Mouse (Mus musculus) kidney, postnatal 4 days (tissue): ENCODE measurements around the gene Snd1.

Experiments used
- DNase-seq, 2 experiments: peaks; one replicate each; pipeline ENCODE4 v3.0.0; 2021; ENCODE audit warnings: mixed read lengths in 2 of 2

The Snd1 gene

GRCm38 (mm10) chr6:28656511-28656910 lies 181.6 kb downstream of the Snd1 start:
- no peak for DNase-seq

GRCm38 (mm10) chr6:28663004-28663403 lies 188.1 kb downstream of the Snd1 start:
- no peak for DNase-seq

GRCm38 (mm10) chr6:28663670-28664069 lies 188.7 kb downstream of the Snd1 start:
- DNase-seq = no peak

- DNase-seq = peak in 1 of 2 experiments; percentile 8
Measured at GRCm38 (mm10) chr6:28664716-28665115, 189.8 kb downstream of the Snd1 start.

- no peak for DNase-seq
Measured at GRCm38 (mm10) chr6:28667586-28667985, 192.6 kb downstream of the Snd1 start.

GRCm38 (mm10) chr6:28669251-28669650 lies 194.3 kb downstream of the Snd1 start:
- DNase-seq = no peak

- no peak for DNase-seq
Measured at GRCm38 (mm10) chr6:28672388-28672787, 197.4 kb downstream of the Snd1 start.

GRCm38 (mm10) chr6:28674686-28675085 lies 199.7 kb downstream of the Snd1 start:
- DNase-seq = no peak

GRCm38 (mm10) chr6:28678896-28679295 lies 204.0 kb downstream of the Snd1 start:
- no peak for DNase-seq

- DNase-seq = peak in 1 of 2 experiments; percentile 17
Measured at GRCm38 (mm10) chr6:28680537-28680936, 205.6 kb downstream of the Snd1 start.

GRCm38 (mm10) chr6:28681521-28682457 lies 206.8 kb downstream of the Snd1 start:
- no peak for DNase-seq

- DNase-seq = no peak
Measured at GRCm38 (mm10) chr6:28685052-28685451, 210.1 kb downstream of the Snd1 start.

- no peak for DNase-seq
Measured at GRCm38 (mm10) chr6:28685745-28686144, 210.8 kb downstream of the Snd1 start.

- DNase-seq = no peak
Measured at GRCm38 (mm10) chr6:28687776-28688175, 212.8 kb downstream of the Snd1 start.

GRCm38 (mm10) chr6:28692659-28693058 lies 217.7 kb downstream of the Snd1 start:
- DNase-seq = no peak

- DNase-seq = no peak
Measured at GRCm38 (mm10) chr6:28697214-28697613, 222.3 kb downstream of the Snd1 start.

- no peak for DNase-seq
Measured at GRCm38 (mm10) chr6:28704612-28705011, 229.7 kb downstream of the Snd1 start.

- no peak for DNase-seq
Measured at GRCm38 (mm10) chr6:28705384-28706107, 230.6 kb downstream of the Snd1 start.

GRCm38 (mm10) chr6:28706108-28706975 lies 231.4 kb downstream of the Snd1 start:
- no peak for DNase-seq

- no peak for DNase-seq
Measured at GRCm38 (mm10) chr6:28706976-28707592, 232.1 kb downstream of the Snd1 start.

GRCm38 (mm10) chr6:28710035-28710434 lies 235.1 kb downstream of the Snd1 start:
- no peak for DNase-seq

GRCm38 (mm10) chr6:28717203-28717844 lies 242.4 kb downstream of the Snd1 start:
- peak in 1 of 2 experiments; percentile 18 for DNase-seq
